ENCODE assay signal across 20 mouse cellular contexts in genomic region chr12:21492549-21493291, GRCm38 (mm10).
A peak's percentile ranks its signal among the peaks of the same experiment; 100 is the strongest.
DNase-seq lines count a peak whose midpoint lies in the region; ATAC-seq and TF ChIP-seq lines count a peak whose summit lies in the region.
"Had no signal": no experiment of that assay in that cellular context is flagged by ENCODE, and none has a peak within 500 bp of the region (broad histone marks: within the 10 kb centered on the region; RNA-seq: fewer than 3 reads in every experiment).

No protein-coding gene starts in this region.

- no peak overlapping the region for H3K9ac ChIP-seq in midbrain, embryonic 15.5 days
- H3K9ac ChIP-seq: embryonic facial prominence, embryonic 13.5 days; forebrain, embryonic 15.5 days; kidney, embryonic 15.5 days; limb, embryonic 15.5 days; neural tube, embryonic 13.5 days had no signal

- no peaks in the 10 kb centered on the region for H3K27me3 ChIP-seq in heart, embryonic 10.5 days (ENCODE audit: insufficient read depth, poor library complexity, severe bottlenecking)
- no peaks in the 10 kb centered on the region for H3K27me3 ChIP-seq in midbrain, embryonic 15.5 days (replicated peaks)
- H3K27me3 ChIP-seq: embryonic facial prominence, embryonic 13.5 days; forebrain, embryonic 15.5 days; kidney, embryonic 15.5 days; limb, embryonic 15.5 days; megakaryocyte, embryonic 14.5 days; neural tube, embryonic 13.5 days had no signal

- H3K9me3 ChIP-seq in heart, embryonic 10.5 days, result no peaks in the 10 kb centered on the region
- no peaks in the 10 kb centered on the region for H3K9me3 ChIP-seq in midbrain, embryonic 15.5 days
- H3K9me3 ChIP-seq: forebrain, embryonic 15.5 days; G1E; kidney, embryonic 15.5 days; limb, embryonic 15.5 days; neural tube, embryonic 13.5 days had no signal

- no peak overlapping the region for H3K4me2 ChIP-seq in midbrain, embryonic 15.5 days
- H3K4me2 ChIP-seq: embryonic facial prominence, embryonic 13.5 days; forebrain, embryonic 15.5 days; kidney, embryonic 15.5 days; limb, embryonic 15.5 days; neural tube, embryonic 13.5 days had no signal

- 54% methylated on average over 8 of the region's 8 CpGs for WGBS in heart, embryonic 10.5 days
- 78% methylated on average over 8 of the region's 8 CpGs for WGBS in midbrain, embryonic 15.5 days

- H3K4me1 ChIP-seq in heart, embryonic 10.5 days, result peaks cover 13% of the 10 kb centered on the region
- H3K4me1 ChIP-seq in cortical plate, adult 2 months (ENCODE audit: control insufficient read depth, insufficient read depth, low read length), result peaks cover 4% of the 10 kb centered on the region; the same call in 1 of the 2 replicates
- peaks cover 4% of the 10 kb centered on the region; the same call in 1 of the 2 replicates for H3K4me1 ChIP-seq in midbrain, embryonic 15.5 days
- H3K4me1 ChIP-seq: embryonic facial prominence, embryonic 13.5 days; kidney, embryonic 15.5 days; limb, embryonic 15.5 days; megakaryocyte, embryonic 14.5 days had no signal

- TF ChIP-seq CTCF in layer of hippocampus, adult 2 months (conservative IDR thresholded peaks at IDR 0.05), result no peak
- no peak for TF ChIP-seq CTCF in cortical plate, adult 2 months (IDR thresholded peaks at IDR 0.05; ENCODE audit: extremely low read depth, insufficient read depth, low read length)

- no peak for TF ChIP-seq POLR2A in cortical plate, adult 2 months (IDR thresholded peaks at IDR 0.05; ENCODE audit: extremely low read depth, insufficient read depth, low read length)

- DNase-seq in heart, embryonic 10.5 days (ENCODE audit: low spot score), result no peak
- DNase-seq in heart, adult 11 months, result no peak
- DNase-seq in layer of hippocampus, adult 2 months (ENCODE audit: low spot score in 2 of 2), result no peak
- DNase-seq in layer of hippocampus, postnatal 25 days (ENCODE audit: extremely low spot score in 1 of 2, low spot score in 1 of 2), result no peak
- DNase-seq in urinary bladder, postnatal 10 days (ENCODE audit: low spot score), result no peak
- DNase-seq in gastrocnemius, postnatal 36 days, result no peak
- DNase-seq: adrenal gland, postnatal 14 days; cerebellum, adult 9-11 months; spleen, adult 18-20 months had no signal

- no peaks in the 10 kb centered on the region for H3K36me3 ChIP-seq in heart, embryonic 10.5 days
- no peaks in the 10 kb centered on the region for H3K36me3 ChIP-seq in midbrain, embryonic 15.5 days (replicated peaks)
- H3K36me3 ChIP-seq: embryonic facial prominence, embryonic 13.5 days; forebrain, embryonic 15.5 days; G1E; kidney, embryonic 15.5 days; limb, embryonic 15.5 days; neural tube, embryonic 13.5 days had no signal

- intact Hi-C loops in gastrocnemius, postnatal 36 days (cut with DNase I), result no loop called here

- H3K4me3 ChIP-seq in heart, embryonic 10.5 days, result no peak overlapping the region
- no peak overlapping the region for H3K4me3 ChIP-seq in layer of hippocampus, adult 2 months
- H3K4me3 ChIP-seq in cortical plate, adult 2 months (ENCODE audit: insufficient read depth, low read length), result no peak overlapping the region
- H3K4me3 ChIP-seq in midbrain, embryonic 15.5 days, result no peak overlapping the region
- H3K4me3 ChIP-seq: embryonic facial prominence, embryonic 13.5 days; forebrain, embryonic 15.5 days; kidney, embryonic 15.5 days; limb, embryonic 15.5 days; megakaryocyte, embryonic 14.5 days; neural tube, embryonic 13.5 days had no signal

- H3K27ac ChIP-seq in heart, embryonic 10.5 days, result peak overlapping the region; percentile 47
- H3K27ac ChIP-seq in layer of hippocampus, adult 2 months, result peak overlapping the region; percentile 91
- 0 out of 2 replicates have a peak overlapping the region, but pooled peaks have one; percentile 13 for H3K27ac ChIP-seq in cortical plate, adult 2 months (ENCODE audit: insufficient read depth, low read length)
- H3K27ac ChIP-seq in midbrain, embryonic 15.5 days, result no peak overlapping the region
- H3K27ac ChIP-seq: embryonic facial prominence, embryonic 13.5 days; forebrain, embryonic 15.5 days; kidney, embryonic 15.5 days; limb, embryonic 15.5 days; neural tube, embryonic 13.5 days had no signal

- peak; percentile 59 for ATAC-seq in midbrain, embryonic 15.5 days (replicated peaks)
- ATAC-seq: activated CD4-positive, CD25-positive, alpha-beta regulatory T cell, adult 4 months; inflammation-experienced regulatory T-cells, adult 6 months had no signal
